Mouse (Mus musculus) ES-Bruce4 (cell line): ENCODE results near the gene F12. TPM values are rescaled to one million over a fixed set of nuclear protein-coding genes. Genes with fewer than 3 reads are reported as not detected.

ENCODE experiments used
- H3K27ac ChIP-seq: 2 replicates; pipeline ENCODE4 v1.5.1; 2012; ENCODE audit warnings: low read length, inconsistent platforms; ENCODE audit not compliant: insufficient read depth
- H3K27me3 ChIP-seq: 2 replicates; pipeline ENCODE4 v1.6.1; 2012; ENCODE audit warnings: mild to moderate bottlenecking, low read length, inconsistent platforms; ENCODE audit not compliant: control insufficient read depth, poor library complexity, insufficient read depth, severe bottlenecking
- H3K36me3 ChIP-seq: 2 replicates; pipeline ENCODE4 v1.6.1; 2012; ENCODE audit warnings: inconsistent platforms, mild to moderate bottlenecking, low read length, moderate library complexity; ENCODE audit not compliant: control insufficient read depth, poor library complexity, insufficient read depth, severe bottlenecking
- H3K4me1 ChIP-seq: one replicate; pipeline ENCODE4 v1.8.1; 2011; ENCODE audit warnings: low read length; ENCODE audit not compliant: control insufficient read depth, insufficient read depth
- H3K4me3 ChIP-seq: 2 replicates; pipeline ENCODE4 v1.5.1; 2011; ENCODE audit warnings: low read depth, mild to moderate bottlenecking, low read length
- H3K9ac ChIP-seq: 2 replicates; pipeline ENCODE4 v1.6.1; 2012; ENCODE audit warnings: low read depth, mild to moderate bottlenecking, inconsistent platforms; ENCODE audit not compliant: poor library complexity, severe bottlenecking
- H3K9me3 ChIP-seq: replicated peaks from 2 replicates; pipeline ENCODE4 v1.6.1; 2012; ENCODE audit warnings: mild to moderate bottlenecking, low read length, inconsistent platforms; ENCODE audit not compliant: control insufficient read depth, poor library complexity, insufficient read depth, severe bottlenecking
- CTCF ChIP-seq: IDR thresholded peaks from one replicate; pipeline ENCODE4 v1.8.1; 2011; ENCODE audit warnings: low read depth, low read length
- EP300 ChIP-seq: IDR thresholded peaks from 2 replicates; pipeline ENCODE4 v1.6.1; 2011; ENCODE audit warnings: low read depth, low read length; ENCODE audit not compliant: insufficient read depth
- POLR2A ChIP-seq: IDR thresholded peaks from one replicate; pipeline ENCODE4 v1.8.1; 2011; ENCODE audit warnings: low read length; ENCODE audit not compliant: insufficient read depth
- polyA plus RNA-seq: library from polyadenylated mRNA; stranded (reverse); fragments of >200 nt; gene quantifications from 2 replicates; pipeline ENCODE4 v1.2.4, GENCODE M21; 2011; ENCODE audit warnings: low read depth; ENCODE audit not compliant: missing spikeins, insufficient read depth, insufficient read length

The F12 gene
- polyA plus RNA-seq, 1 experiment: not detected

DNA sequence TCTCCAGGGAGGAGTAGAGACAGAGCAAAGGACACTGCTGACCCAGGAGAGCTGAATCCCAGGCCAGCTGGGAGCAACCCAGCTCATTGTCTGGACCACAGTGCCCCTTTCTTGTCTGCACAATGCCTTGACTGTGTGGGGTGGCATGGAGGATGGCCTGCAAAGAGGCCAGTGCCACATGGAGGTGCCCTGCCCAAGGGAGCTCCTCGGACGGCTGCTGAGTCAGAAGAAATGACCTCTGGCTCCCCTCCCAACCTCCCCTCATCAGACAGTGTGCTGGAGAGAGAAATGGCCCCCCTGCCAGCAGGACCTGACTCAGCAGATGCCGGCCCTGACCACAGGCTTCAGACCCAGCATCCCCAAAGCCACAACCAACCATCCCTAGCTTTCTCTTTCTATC is 38.6 kb upstream of the F12 start:
- Histone ChIP-seq H3K9me3 (no peaks in the 10 kb centered on the region), H3K27ac (no peak overlapping the region), H3K4me1 (no peaks in the 10 kb centered on the region), H3K27me3 (no peaks in the 10 kb centered on the region), H3K36me3 (no peaks in the 10 kb centered on the region), H3K9ac (peak overlapping the region; percentile 75), H3K4me3 (peak overlapping the region; percentile 22; the same call in 1 of the 2 replicates)
- no peak for TF ChIP-seq POLR2A
- no peak for TF ChIP-seq CTCF
- no peak for TF ChIP-seq EP300

DNA sequence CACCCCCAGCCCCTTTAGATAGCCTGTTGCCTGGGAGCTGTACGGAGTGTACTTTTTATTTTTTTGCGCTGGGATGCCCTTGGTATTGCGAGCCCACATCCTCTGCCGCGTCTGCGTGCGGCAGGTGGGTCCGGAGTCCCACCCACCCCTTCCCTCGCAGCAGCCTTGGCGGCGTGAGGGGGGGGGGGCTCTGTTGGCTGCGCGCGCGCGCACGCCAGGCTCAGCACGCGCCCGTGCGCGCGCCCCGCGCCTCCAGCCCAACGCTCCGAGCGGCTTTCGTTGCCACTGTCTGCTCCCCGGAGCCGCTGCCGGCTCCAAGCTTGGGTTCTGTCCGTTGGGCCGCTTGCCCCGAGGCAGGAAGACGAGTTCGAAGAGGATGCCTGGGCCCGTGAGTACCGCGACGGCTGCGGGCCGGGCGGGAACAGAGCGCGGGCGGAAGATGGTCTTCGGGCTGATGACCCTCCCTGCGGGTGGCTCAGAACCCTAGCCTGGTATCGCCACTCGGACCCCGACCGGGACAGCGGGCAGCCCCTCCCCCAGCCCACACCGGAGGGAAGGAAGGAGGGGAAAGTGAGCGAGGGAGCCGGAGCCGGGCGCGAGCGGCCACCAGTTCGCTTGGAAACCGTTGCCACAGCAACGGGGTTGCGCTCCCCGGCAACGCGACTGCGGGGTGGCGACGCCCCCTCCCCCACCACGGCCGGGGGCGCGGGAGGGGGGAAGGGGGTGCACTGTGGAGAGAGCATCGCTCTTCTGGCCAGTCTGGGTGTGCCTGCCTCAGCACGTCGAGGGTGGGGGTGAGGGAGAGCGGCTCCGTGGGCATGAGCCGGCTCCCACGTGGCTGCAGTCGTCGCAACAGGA is 37.7 kb upstream of the F12 start, which contains the start of gene Prr7:
TSS of gene Prr7 (plus strand) at position 241 of the 858 bp plus-strand sequence.
- Histone ChIP-seq H3K27me3 (no peaks in the 10 kb centered on the region), H3K4me3 (peak within 1 kb of the TSS; percentile 72), H3K9me3 (no peaks in the 10 kb centered on the region), H3K9ac (peak within 1 kb of the TSS; percentile 75), H3K36me3 (peaks cover 8% of the 10 kb centered on the region), H3K27ac (no peak within 1 kb of the TSS), H3K4me1 (no peaks in the 10 kb centered on the region)
- TF ChIP-seq POLR2A: no peak
- TF ChIP-seq EP300: no peak
- no peak for TF ChIP-seq CTCF

DNA sequence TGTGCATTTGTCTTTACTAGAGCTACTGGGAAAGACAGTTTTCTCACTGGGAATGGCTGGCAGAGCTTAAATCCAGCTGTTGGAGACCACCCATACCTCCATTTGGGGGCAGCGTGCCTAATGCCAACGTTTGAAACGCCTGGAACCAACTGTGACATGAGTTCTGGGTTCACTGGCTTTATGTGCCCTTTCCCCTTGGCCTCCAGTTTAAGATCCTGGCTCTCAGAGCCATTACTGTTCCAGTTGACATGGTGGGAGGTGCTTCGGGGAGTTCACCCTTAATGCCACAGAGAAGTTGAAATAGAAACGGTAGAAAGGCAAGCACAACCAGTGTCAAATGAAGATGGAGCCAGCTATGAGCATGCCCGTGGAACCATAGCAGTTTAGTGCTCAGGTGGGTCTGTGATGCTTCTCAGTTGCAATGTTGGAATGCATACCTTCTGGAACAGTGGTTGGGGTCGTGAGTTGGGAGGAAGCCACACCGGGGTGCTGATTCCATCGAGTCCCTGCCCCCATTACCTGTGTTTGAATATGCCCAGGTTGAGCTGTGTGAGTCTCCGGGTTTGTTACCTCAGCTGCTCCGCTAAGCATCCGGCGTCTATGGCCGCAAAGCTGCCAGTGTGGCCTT is 36.9 kb upstream of the F12 start:
- Histone ChIP-seq H3K9ac (peak overlapping the region; percentile 75), H3K9me3 (no peaks in the 10 kb centered on the region), H3K36me3 (peaks cover 15% of the 10 kb centered on the region), H3K4me3 (peak overlapping the region; percentile 72), H3K27ac (no peak overlapping the region), H3K27me3 (no peaks in the 10 kb centered on the region), H3K4me1 (no peaks in the 10 kb centered on the region)
- TF ChIP-seq POLR2A (no peak), EP300 (no peak), CTCF (no peak)

DNA sequence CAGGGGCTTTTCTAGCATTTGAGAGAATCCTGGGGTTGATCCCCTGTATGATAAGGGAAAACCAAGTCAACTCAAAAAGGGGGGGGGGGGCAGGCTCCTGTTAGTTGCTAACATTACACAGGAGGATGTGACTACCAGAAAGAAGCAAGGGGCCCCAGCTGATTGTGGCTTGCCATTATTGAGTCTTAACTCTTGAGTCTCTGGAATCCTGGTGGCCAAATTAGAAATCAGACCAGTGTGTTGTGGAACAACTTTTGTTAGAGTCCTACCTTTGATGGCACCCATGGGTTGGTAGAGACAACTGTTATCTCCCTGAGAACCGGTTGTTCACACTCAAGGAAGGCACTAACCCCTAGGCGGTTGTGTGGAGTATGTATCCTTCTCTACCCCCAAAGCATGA is 36.4 kb upstream of the F12 start:
- H3K36me3 ChIP-seq: peaks cover 20% of the 10 kb centered on the region
- TF ChIP-seq CTCF: no peak
- TF ChIP-seq EP300: no peak
- no peak overlapping the region for H3K4me3 ChIP-seq
- no peak overlapping the region for H3K27ac ChIP-seq
- no peaks in the 10 kb centered on the region for H3K9me3 ChIP-seq
- no peak overlapping the region for H3K9ac ChIP-seq
- H3K4me1 ChIP-seq: no peaks in the 10 kb centered on the region
- no peaks in the 10 kb centered on the region for H3K27me3 ChIP-seq

DNA sequence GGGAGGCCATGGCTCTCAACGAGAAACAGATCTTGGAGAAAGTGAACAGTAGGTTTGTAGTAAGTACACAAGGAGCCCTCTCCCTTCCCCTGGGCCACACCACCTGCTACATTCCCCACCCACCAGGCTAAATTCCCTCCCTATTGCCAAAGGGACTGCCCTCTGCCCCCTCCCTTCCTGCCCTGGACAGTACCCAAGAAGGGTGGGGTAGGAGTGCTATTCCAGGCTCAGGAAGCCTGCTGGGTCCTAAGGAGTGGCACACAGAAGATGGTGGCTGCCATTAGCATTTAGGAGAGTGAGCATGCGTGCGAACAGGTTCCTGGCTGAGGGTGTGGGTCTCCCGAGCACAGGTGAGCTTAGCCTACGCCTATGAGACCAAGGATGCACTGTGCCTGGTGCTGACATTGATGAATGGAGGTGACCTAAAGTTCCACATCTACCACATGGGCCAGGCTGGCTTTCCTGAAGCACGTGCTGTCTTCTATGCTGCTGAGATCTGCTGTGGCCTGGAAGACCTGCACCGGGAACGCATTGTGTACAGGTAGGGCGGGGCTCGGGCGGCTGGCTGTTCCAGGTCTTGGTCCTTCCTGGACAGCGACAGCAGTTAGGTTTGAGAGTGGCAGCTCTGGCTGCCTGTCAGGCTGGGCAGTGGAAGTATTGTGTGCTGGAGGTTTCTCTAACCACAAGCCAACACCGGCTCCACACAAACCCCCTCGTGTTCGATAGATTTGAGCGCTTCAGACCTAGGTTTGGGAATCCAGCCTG is 25.4 kb upstream of the F12 start:
- no peak for TF ChIP-seq CTCF
- TF ChIP-seq EP300: no peak
- TF ChIP-seq POLR2A: no peak
- Histone ChIP-seq H3K9me3 (no peaks in the 10 kb centered on the region), H3K36me3 (peaks cover 45% of the 10 kb centered on the region), H3K4me1 (peaks cover 8% of the 10 kb centered on the region), H3K9ac (no peak overlapping the region), H3K27me3 (no peaks in the 10 kb centered on the region), H3K27ac (peak overlapping the region; percentile 8; the same call in 1 of the 2 replicates), H3K4me3 (no peak overlapping the region)
